Mouse (Mus musculus) limb, embryonic 15.5 days (tissue): ENCODE measurements around the gene Lmo3. TPM values are rescaled to one million over a fixed set of nuclear protein-coding genes. Genes with fewer than 3 reads are reported as not detected.

ENCODE experiments used
- ATAC-seq: fragments of 200-750 bp; cut with Nextera tagmentation; 2 replicates; pipeline ENCODE4 v1.8.0; 2017; ENCODE audit warnings: low read depth, moderate TSS enrichment; ENCODE audit not compliant: insufficient number of reproducible peaks, low FRiP score, low TSS enrichment
- H3K27ac ChIP-seq: fragments of 300-500 bp; sonication (generic); 2 replicates; pipeline ENCODE4 v1.5.1; 2015; ENCODE audit warnings: moderate library complexity, mild to moderate bottlenecking, inconsistent platforms
- H3K27me3 ChIP-seq: fragments of 300-500 bp; sonication (generic); 2 replicates; pipeline ENCODE4 v1.6.1; 2015; ENCODE audit warnings: inconsistent platforms
- H3K36me3 ChIP-seq: fragments of 300-500 bp; sonication (generic); 2 replicates; pipeline ENCODE4 v1.6.1; 2015; ENCODE audit warnings: inconsistent platforms
- H3K4me1 ChIP-seq: fragments of 300-500 bp; sonication (generic); 2 replicates; pipeline ENCODE4 v1.6.1; 2015; ENCODE audit warnings: inconsistent platforms
- H3K4me2 ChIP-seq: fragments of 300-500 bp; sonication (generic); 2 replicates; pipeline ENCODE4 v1.6.1; 2015; ENCODE audit warnings: mild to moderate bottlenecking, inconsistent platforms
- H3K4me3 ChIP-seq: fragments of 300-500 bp; sonication (generic); 2 replicates; pipeline ENCODE4 v1.5.1; 2015; ENCODE audit warnings: mild to moderate bottlenecking, inconsistent platforms
- H3K9ac ChIP-seq: fragments of 300-500 bp; sonication (generic); 2 replicates; pipeline ENCODE4 v1.6.1; 2015; ENCODE audit warnings: inconsistent platforms
- H3K9me3 ChIP-seq: fragments of 300-500 bp; sonication (generic); 2 replicates; pipeline ENCODE4 v1.6.1; 2016; ENCODE audit warnings: inconsistent platforms
- WGBS: fragments of 180-500 bp; shearing (Covaris S2); methylation state at CpG from one replicate; pipeline ENCODE4 v1.1.7; 2015; 5-methylcytosine and 5-hydroxymethylcytosine counted together
- polyA plus RNA-seq: library from polyadenylated mRNA; unstranded; fragments of >200 nt; fragmentation: Nextera tagmentation; extraction: Ambion mirVana; gene quantifications from 2 replicates; pipeline ENCODE4 v1.2.1, GENCODE M21; 2015

Lmo3 gene
- polyA plus RNA-seq, 1 experiment from 2014 or later = 1.3 TPM

- H3K4me1 ChIP-seq = no peaks in the 10 kb centered on the region
- ATAC-seq = no peak
- H3K9ac ChIP-seq = no peak overlapping the region
- no peaks in the 10 kb centered on the region for H3K27me3 ChIP-seq
- no peak overlapping the region for H3K4me2 ChIP-seq
- no peak overlapping the region for H3K4me3 ChIP-seq
- 85% methylated on average over 4 of the region's 4 CpGs for WGBS
- H3K9me3 ChIP-seq = no peaks in the 10 kb centered on the region
- H3K36me3 ChIP-seq = no peaks in the 10 kb centered on the region
- H3K27ac ChIP-seq = no peak overlapping the region
Observed at GRCm38 (mm10) chr6:138346558-138346957, 235.2 kb downstream of the Lmo3 start.

GRCm38 (mm10) chr6:138335858-138336257 lies 245.9 kb downstream of the Lmo3 start:
- Histone ChIP-seq H3K4me2 (no peak overlapping the region), H3K4me3 (no peak overlapping the region), H3K27me3 (no peaks in the 10 kb centered on the region), H3K4me1 (no peaks in the 10 kb centered on the region), H3K9ac (no peak overlapping the region), H3K36me3 (no peaks in the 10 kb centered on the region), H3K27ac (no peak overlapping the region), H3K9me3 (no peaks in the 10 kb centered on the region)
- no peak for ATAC-seq
- WGBS = 70% methylated on average over 4 of the region's 4 CpGs

- no peak for ATAC-seq
- Histone ChIP-seq H3K4me3 (no peak overlapping the region), H3K4me2 (no peak overlapping the region), H3K36me3 (no peaks in the 10 kb centered on the region), H3K4me1 (no peaks in the 10 kb centered on the region), H3K27ac (no peak overlapping the region), H3K9ac (no peak overlapping the region), H3K27me3 (no peaks in the 10 kb centered on the region), H3K9me3 (no peaks in the 10 kb centered on the region)
- 71% methylated on average over 7 of the region's 7 CpGs for WGBS
Observed at GRCm38 (mm10) chr6:138333991-138334390, 247.8 kb downstream of the Lmo3 start.

- Histone ChIP-seq H3K4me3 (no peak overlapping the region), H3K27me3 (no peaks in the 10 kb centered on the region), H3K9ac (no peak overlapping the region), H3K9me3 (no peaks in the 10 kb centered on the region), H3K27ac (no peak overlapping the region), H3K4me1 (no peaks in the 10 kb centered on the region), H3K36me3 (no peaks in the 10 kb centered on the region), H3K4me2 (no peak overlapping the region)
- no peak for ATAC-seq
- WGBS = 36% methylated on average over 3 of the region's 3 CpGs
Observed at GRCm38 (mm10) chr6:138325744-138326400, 255.9 kb downstream of the Lmo3 start.

- WGBS = 57% methylated on average over 3 of the region's 3 CpGs
Observed at GRCm38 (mm10) chr6:138325145-138325544, 256.6 kb downstream of the Lmo3 start.

GRCm38 (mm10) chr6:138323325-138323724 lies 258.4 kb downstream of the Lmo3 start:
- H3K27me3 ChIP-seq = no peaks in the 10 kb centered on the region
- no peaks in the 10 kb centered on the region for H3K36me3 ChIP-seq
- no peak overlapping the region for H3K4me2 ChIP-seq
- no peaks in the 10 kb centered on the region for H3K4me1 ChIP-seq
- H3K9ac ChIP-seq = no peak overlapping the region
- WGBS = 92% methylated on average over 14 of the region's 14 CpGs
- H3K27ac ChIP-seq = no peak overlapping the region
- no peak for ATAC-seq
- H3K4me3 ChIP-seq = no peak overlapping the region
- no peaks in the 10 kb centered on the region for H3K9me3 ChIP-seq

More at GRCm38 (mm10) chr6:138325145-138325544, 256.6 kb downstream of the Lmo3 start:
- H3K27ac ChIP-seq = no peak overlapping the region
- no peaks in the 10 kb centered on the region for H3K36me3 ChIP-seq
- no peak overlapping the region for H3K4me3 ChIP-seq
- H3K27me3 ChIP-seq = no peaks in the 10 kb centered on the region
- H3K4me1 ChIP-seq = no peaks in the 10 kb centered on the region
- no peak overlapping the region for H3K9ac ChIP-seq
- no peak overlapping the region for H3K4me2 ChIP-seq
- no peak for ATAC-seq
- H3K9me3 ChIP-seq = no peaks in the 10 kb centered on the region

GRCm38 (mm10) chr6:138320190-138320737 lies 261.5 kb downstream of the Lmo3 start:
- Histone ChIP-seq H3K4me2 (no peak overlapping the region), H3K27ac (no peak overlapping the region), H3K36me3 (no peaks in the 10 kb centered on the region), H3K27me3 (no peaks in the 10 kb centered on the region), H3K4me1 (no peaks in the 10 kb centered on the region), H3K9ac (no peak overlapping the region), H3K9me3 (no peaks in the 10 kb centered on the region), H3K4me3 (no peak overlapping the region)
- no peak for ATAC-seq
- 80% methylated on average over 8 of the region's 8 CpGs for WGBS

Other genes starting within 250 kb of the Lmo3 start
- not detected in 2 replicates for gene Igbp1b, start 76.6 kb upstream of the Lmo3 start, polyA plus RNA-seq